Comparison of ENCODE assay signal across 24 mouse cellular contexts in the genomic region with DNA sequence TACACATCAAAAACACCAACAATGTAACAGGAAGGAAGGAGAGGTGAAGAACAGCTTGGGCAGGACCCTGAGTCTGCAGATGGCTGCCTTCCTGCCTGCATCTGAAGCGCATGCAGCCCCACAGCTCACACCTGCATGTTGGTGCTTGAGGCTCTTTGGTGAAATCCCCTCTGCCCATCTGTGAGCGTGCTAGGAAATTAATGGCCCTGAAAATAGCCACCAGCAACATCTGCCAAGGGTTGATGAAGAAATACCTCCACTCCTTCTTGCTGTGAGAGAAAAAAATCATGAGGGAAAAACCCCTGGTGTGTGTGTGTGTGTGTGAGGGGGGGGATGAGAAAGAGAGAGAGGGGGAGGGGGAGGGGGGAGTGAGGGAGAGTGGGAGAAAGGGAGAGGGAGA. TPM values are rescaled to one million over a fixed set of nuclear protein-coding genes. Genes with fewer than 3 reads are reported as not detected.
"Had no signal": no experiment of that assay in that cellular context is flagged by ENCODE, and none has a peak within 500 bp of the region (broad histone marks: within the 10 kb centered on the region; RNA-seq: fewer than 3 reads in every experiment).

No protein-coding gene starts in this region.

- H3K27me3 ChIP-seq: limb, embryonic 13.5 days; liver, embryonic 12.5 days; liver, embryonic 15.5 days; lung, embryonic 15.5 days; megakaryocyte, embryonic 14.5 days; midbrain, embryonic 13.5 days; stomach, embryonic 15.5 days had no signal

- H3K4me3 ChIP-seq: layer of hippocampus, adult 2 months; limb, embryonic 10.5 days; limb, embryonic 13.5 days; liver, embryonic 12.5 days; liver, embryonic 15.5 days; lung, embryonic 15.5 days; megakaryocyte, embryonic 14.5 days; midbrain, embryonic 10.5 days; midbrain, embryonic 13.5 days; myocyte; stomach, embryonic 15.5 days had no signal

- H3K27ac ChIP-seq: layer of hippocampus, adult 2 months; limb, embryonic 10.5 days; limb, embryonic 13.5 days; liver, embryonic 12.5 days; liver, embryonic 15.5 days; lung, embryonic 15.5 days; midbrain, embryonic 10.5 days; midbrain, embryonic 13.5 days; stomach, embryonic 15.5 days had no signal

- H3K4me1 ChIP-seq: limb, embryonic 10.5 days; limb, embryonic 13.5 days; liver, embryonic 12.5 days; liver, embryonic 15.5 days; lung, embryonic 15.5 days; midbrain, embryonic 10.5 days; midbrain, embryonic 13.5 days; stomach, embryonic 15.5 days had no signal

- DNase-seq: kidney, adult 18-20 months; kidney, adult 9 months; kidney, postnatal 25 days; layer of hippocampus, adult 9-11 months; liver; lung, adult 18-20 months; lung, postnatal 10 days; lung, postnatal 36 days; right cerebral cortex, adult 18-20 months; right cerebral cortex, postnatal 25 days; spleen, adult 18-20 months had no signal

- H3K9ac ChIP-seq: limb, embryonic 13.5 days; liver, embryonic 12.5 days; liver, embryonic 15.5 days; lung, embryonic 15.5 days; midbrain, embryonic 13.5 days; stomach, embryonic 15.5 days had no signal

- H3K9me3 ChIP-seq: limb, embryonic 10.5 days; liver, embryonic 12.5 days; liver, embryonic 15.5 days; lung, embryonic 15.5 days; midbrain, embryonic 10.5 days; midbrain, embryonic 13.5 days; stomach, embryonic 15.5 days had no signal

- H3K4me2 ChIP-seq: limb, embryonic 13.5 days; liver, embryonic 12.5 days; liver, embryonic 15.5 days; lung, embryonic 15.5 days; midbrain, embryonic 13.5 days; stomach, embryonic 15.5 days had no signal

- ATAC-seq: inflammation-experienced regulatory T-cells, adult 6 months; intestine, embryonic 16.5 days; liver, embryonic 12.5 days; midbrain, embryonic 13.5 days had no signal

- H3K36me3 ChIP-seq: limb, embryonic 10.5 days; limb, embryonic 13.5 days; liver, embryonic 12.5 days; liver, embryonic 15.5 days; lung, embryonic 15.5 days; midbrain, embryonic 10.5 days; midbrain, embryonic 13.5 days; stomach, embryonic 15.5 days had no signal

RNA-seq across cellular contexts. Expression of gene Oscar, which starts 35.9 kb away (rescaled TPM):
- polyA plus RNA-seq: inflammation-experienced regulatory T-cells, adult 6 months; intestine, embryonic 16.5 days; limb, embryonic 10.5 days; midbrain, embryonic 10.5 days; myocyte had no signal
